In genomic region chr11:101151063-101151462, GRCm38 (mm10) we compare ENCODE assay signal across 20 mouse cellular contexts. TPM values are rescaled to one million over a fixed set of nuclear protein-coding genes. Genes with fewer than 3 reads are reported as not detected.
"Had no signal": no experiment of that assay in that cellular context is flagged by ENCODE, and none has a peak within 500 bp of the region (broad histone marks: within the 10 kb centered on the region; RNA-seq: fewer than 3 reads in every experiment).

No protein-coding gene starts in this region.

- DNase-seq: liver, postnatal 0 days; lung, adult 2 months; lung, postnatal 14 days; lung, postnatal 36 days; midbrain, embryonic 14.5 days; right cerebral cortex, postnatal 14 days; thymus, adult 18-20 months; thymus, postnatal 14 days; thymus, postnatal 36 days had no signal

- H3K4me2 ChIP-seq: liver, embryonic 15.5 days; lung, embryonic 15.5 days; midbrain, embryonic 12.5 days; neural tube, embryonic 12.5 days; stomach, embryonic 15.5 days had no signal

- H3K9ac ChIP-seq: liver, embryonic 15.5 days; liver, postnatal 0 days; lung, embryonic 15.5 days; midbrain, embryonic 12.5 days; neural tube, embryonic 12.5 days; stomach, embryonic 15.5 days had no signal

- H3K27me3 ChIP-seq: lung, embryonic 15.5 days; stomach, embryonic 15.5 days had no signal

- H3K9me3 ChIP-seq: liver, embryonic 15.5 days; lung, embryonic 15.5 days; midbrain, embryonic 12.5 days; neural tube, embryonic 12.5 days; stomach, embryonic 15.5 days had no signal

- H3K27ac ChIP-seq: liver, embryonic 15.5 days; lung, embryonic 15.5 days; macrophage; midbrain, embryonic 12.5 days; neural tube, embryonic 12.5 days; stomach, embryonic 15.5 days had no signal

- H3K36me3 ChIP-seq: liver, embryonic 15.5 days; lung, embryonic 15.5 days; midbrain, embryonic 12.5 days; neural tube, embryonic 12.5 days; stomach, embryonic 15.5 days had no signal

- H3K4me3 ChIP-seq: liver, embryonic 15.5 days; lung, embryonic 15.5 days; megakaryocyte, embryonic 14.5 days; midbrain, embryonic 12.5 days; neural tube, embryonic 12.5 days; stomach, embryonic 15.5 days had no signal

- ATAC-seq: liver, postnatal 0 days; lung, postnatal 0 days had no signal

RNA-seq across cellular contexts. Expression of gene Tubg2, which starts 4.6 kb away (rescaled TPM):
- total RNA-seq: megakaryocyte progenitor cell, adult 5-6 weeks; monocyte, adult 5-6 weeks had no signal

RNA-seq across cellular contexts. Expression of gene Cntnap1, which starts 19.3 kb away (rescaled TPM):
- total RNA-seq: neutrophil, adult 5-6 weeks had no signal

RNA-seq across cellular contexts. Expression of gene Ccr10, which starts 24.2 kb away (rescaled TPM):
- total RNA-seq: megakaryocyte progenitor cell, adult 5-6 weeks; neutrophil, adult 5-6 weeks had no signal
- polyA plus RNA-seq: macrophage; midbrain, embryonic 14.5 days had no signal
